Mouse (Mus musculus) heart, postnatal 0 days (tissue): ENCODE results near the gene Wfdc3.

Source experiments
- CTCF ChIP-seq: IDR thresholded peaks from 2 replicates; pipeline ENCODE4 v1.5.1; 2016; ENCODE audit warnings: antibody characterized with exemption, control low read depth, low read depth
- EP300 ChIP-seq: IDR thresholded peaks from 2 replicates; pipeline ENCODE4 v1.6.1; 2016; ENCODE audit warnings: antibody characterized with exemption, low read depth

DNA sequence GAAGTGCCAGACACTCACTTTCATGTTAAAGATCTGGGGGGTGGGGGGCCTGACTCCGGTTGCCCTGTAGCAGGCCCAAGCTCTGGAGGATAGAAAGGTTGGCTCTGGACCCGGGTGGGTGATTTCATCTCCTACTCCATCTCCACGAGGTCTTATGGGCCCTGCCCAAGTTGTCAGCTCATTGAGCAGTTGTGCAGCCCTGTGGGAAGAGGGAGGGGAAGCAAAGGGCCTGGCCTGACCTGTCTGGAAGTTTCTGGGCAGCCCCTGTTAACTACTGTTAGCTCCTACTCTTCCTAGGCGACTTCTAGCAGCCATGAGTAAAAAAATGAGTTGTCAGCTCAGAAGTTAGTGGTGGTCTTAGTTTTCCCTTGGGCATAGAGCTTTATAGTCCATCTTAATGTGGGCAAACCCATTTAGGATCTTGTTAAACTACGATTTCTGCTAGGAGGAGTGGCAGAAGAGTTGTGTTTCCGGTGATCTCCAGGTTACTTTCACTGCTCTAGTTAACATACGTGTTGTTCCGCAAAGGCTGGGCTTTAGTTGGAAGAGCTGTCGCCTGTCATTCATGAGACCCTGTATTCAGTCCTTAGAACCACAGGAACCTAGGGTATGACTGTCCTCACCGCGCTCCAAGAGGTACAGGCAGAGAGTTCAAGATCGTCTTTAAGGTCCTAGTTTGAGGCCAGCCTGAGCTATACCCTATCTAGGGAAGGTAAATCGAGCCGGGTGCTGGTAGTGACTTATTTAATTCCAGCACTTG is 27.7 kb upstream of the Wfdc3 start:
- TF ChIP-seq CTCF (no peak), EP300 (no peak)
